Mouse (Mus musculus) lung, postnatal 0 days (tissue): ENCODE results near the gene Zfp799. TPM values are rescaled to one million over a fixed set of nuclear protein-coding genes. Genes with fewer than 3 reads are reported as not detected.

Experiments used
- ATAC-seq: fragments of 200-750 bp; cut with Nextera tagmentation; 2 replicates; pipeline ENCODE4 v1.8.0; 2017; ENCODE audit warnings: moderate library complexity
- DNase-seq: peaks from one replicate; pipeline ENCODE4 v3.0.0-alpha.2; 2016; ENCODE audit warnings: low spot score
- H3K27ac ChIP-seq: fragments of 300-500 bp; sonication (generic); 2 replicates; pipeline ENCODE4 v1.5.1; 2014; ENCODE audit warnings: antibody characterized with exemption, mild to moderate bottlenecking, low read length, mixed read lengths
- H3K27me3 ChIP-seq: fragments of 300-500 bp; sonication (generic); replicated peaks from 2 replicates; pipeline ENCODE4 v1.6.1; 2014; ENCODE audit warnings: low read length, mixed read lengths; ENCODE audit not compliant: insufficient read depth
- H3K36me3 ChIP-seq: fragments of 300-500 bp; sonication (generic); 2 replicates; pipeline ENCODE4 v1.6.1; 2014; ENCODE audit warnings: low read length, mixed read lengths; ENCODE audit not compliant: insufficient read depth
- H3K4me1 ChIP-seq: fragments of 300-500 bp; sonication (generic); 2 replicates; pipeline ENCODE4 v1.6.1; 2014; ENCODE audit warnings: antibody characterized with exemption, low read depth, low read length, mixed read lengths; ENCODE audit not compliant: insufficient read depth
- H3K4me2 ChIP-seq: fragments of 300-500 bp; sonication (generic); replicated peaks from 2 replicates; pipeline ENCODE4 v1.6.1; 2014; ENCODE audit warnings: low read depth, mild to moderate bottlenecking, low read length, moderate library complexity, mixed read lengths
- H3K4me3 ChIP-seq: fragments of 300-500 bp; sonication (generic); 2 replicates; pipeline ENCODE4 v1.5.1; 2014; ENCODE audit warnings: low read depth, low read length
- H3K9ac ChIP-seq: fragments of 300-500 bp; sonication (generic); replicated peaks from 2 replicates; pipeline ENCODE4 v1.6.1; 2014; ENCODE audit warnings: low read depth, mild to moderate bottlenecking
- H3K9me3 ChIP-seq: fragments of 300-500 bp; sonication (generic); 2 replicates; pipeline ENCODE4 v1.6.1; 2016; ENCODE audit warnings: low read length, mixed read lengths
- CTCF ChIP-seq: IDR thresholded peaks from 2 replicates; pipeline ENCODE4 v1.5.1; 2016; ENCODE audit warnings: antibody characterized with exemption, mild to moderate bottlenecking
- EP300 ChIP-seq: IDR thresholded peaks from 2 replicates; pipeline ENCODE4 v1.6.1; 2016; ENCODE audit warnings: antibody characterized with exemption, mild to moderate bottlenecking, control low read depth
- WGBS: fragments of 180-500 bp; shearing (Covaris S2); extraction: QIAGEN DNeasy Blood & Tissue Kit; methylation state at CpG from one replicate; pipeline ENCODE4 v1.1.7; 2014; 5-methylcytosine and 5-hydroxymethylcytosine counted together
- polyA plus RNA-seq: library from polyadenylated mRNA; unstranded; fragments of >200 nt; fragmentation: Nextera tagmentation; extraction: Ambion mirVana; gene quantifications from 2 replicates; pipeline ENCODE4 v1.2.1, GENCODE M21; 2015

The Zfp799 gene
- polyA plus RNA-seq, 1 experiment from 2014 or later = 5.6 TPM

DNA sequence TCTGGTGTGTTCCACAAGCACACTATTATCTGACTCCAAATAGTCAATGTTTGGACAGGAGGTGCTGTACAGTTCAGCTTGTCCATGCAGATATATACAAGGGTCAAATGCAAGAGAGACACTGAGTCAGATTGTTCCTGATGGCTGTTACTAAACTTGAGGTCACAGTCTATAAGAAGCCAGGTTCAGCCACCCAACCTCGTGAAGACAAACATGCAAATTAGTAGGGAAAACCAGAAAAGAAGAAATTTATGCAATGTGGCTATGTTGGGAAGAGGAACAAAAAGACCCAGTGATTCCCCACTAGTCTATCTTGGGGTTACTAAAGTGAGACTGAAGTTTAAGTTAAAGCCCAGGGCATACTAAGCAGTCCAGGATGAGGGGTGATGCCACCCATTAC, 19.4 kb downstream of the Zfp799 start:
- WGBS = 17% methylated on average over 1 of the region's 1 CpGs
- Histone ChIP-seq H3K4me2 (no peak overlapping the region), H3K9me3 (no peaks in the 10 kb centered on the region), H3K9ac (no peak overlapping the region), H3K4me3 (no peak overlapping the region), H3K36me3 (no peaks in the 10 kb centered on the region), H3K27ac (no peak overlapping the region), H3K4me1 (no peaks in the 10 kb centered on the region), H3K27me3 (no peaks in the 10 kb centered on the region)
- TF ChIP-seq EP300 (no peak), CTCF (no peak)
- DNase-seq = no peak
- no peak for ATAC-seq

DNA sequence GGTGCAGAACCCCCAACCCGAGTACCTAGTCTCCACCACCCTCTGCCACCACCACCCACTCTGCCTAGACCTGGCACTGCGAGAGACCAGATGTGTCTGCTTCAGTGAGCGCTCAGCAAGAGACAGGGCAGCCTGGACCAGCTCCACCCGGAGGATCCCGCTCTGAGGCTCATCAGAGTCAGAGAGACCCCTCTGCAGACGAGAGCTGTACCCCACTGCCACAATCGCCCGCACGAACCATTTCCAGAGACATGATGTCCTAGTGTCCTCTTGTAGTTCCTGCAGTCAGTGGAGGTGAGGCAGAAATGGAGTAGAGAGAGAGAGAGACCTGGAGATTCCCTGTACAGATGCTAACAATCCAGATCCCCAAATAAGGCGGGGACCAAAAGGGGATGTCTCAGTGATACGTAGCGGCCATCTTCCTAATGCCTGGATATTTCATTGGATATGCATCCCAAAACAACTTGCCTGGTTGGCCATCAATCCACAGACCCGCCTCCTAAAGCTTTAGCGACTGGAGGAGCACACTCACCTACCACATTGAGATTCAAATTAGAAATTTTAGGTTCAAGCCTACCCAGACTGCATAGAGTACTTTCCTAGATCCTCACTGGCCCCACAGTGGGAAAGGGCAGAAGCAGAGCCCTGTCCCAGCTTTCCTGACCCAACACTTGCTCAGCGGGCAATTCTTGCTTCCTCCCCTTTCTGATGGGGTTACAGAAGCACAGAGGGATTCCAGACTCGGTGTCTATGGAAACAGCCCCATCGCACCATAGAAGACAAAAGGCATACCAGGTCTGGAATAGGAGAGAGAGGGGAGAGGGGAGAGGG, 20.3 kb downstream of the Zfp799 start, which contains the start of gene Zfp811:
TSS of gene Zfp811 (minus strand) at position 388 of the 831 bp plus-strand sequence.
- no peaks in the 10 kb centered on the region for H3K36me3 ChIP-seq
- no peak for TF ChIP-seq CTCF
- TF ChIP-seq EP300 = no peak
- ATAC-seq = peak; percentile 76
- peak within 1 kb of the TSS; percentile 28; the same call in 1 of the 2 replicates for H3K4me3 ChIP-seq
- peak within 1 kb of the TSS; percentile 55 for H3K4me2 ChIP-seq
- peak; percentile 37 for DNase-seq
- WGBS = 2% methylated on average over 17 of the region's 17 CpGs
- H3K27me3 ChIP-seq = no peaks in the 10 kb centered on the region
- H3K9me3 ChIP-seq = no peaks in the 10 kb centered on the region
- H3K27ac ChIP-seq = no peak within 1 kb of the TSS
- no peaks in the 10 kb centered on the region for H3K4me1 ChIP-seq
- no peak within 1 kb of the TSS for H3K9ac ChIP-seq

DNA sequence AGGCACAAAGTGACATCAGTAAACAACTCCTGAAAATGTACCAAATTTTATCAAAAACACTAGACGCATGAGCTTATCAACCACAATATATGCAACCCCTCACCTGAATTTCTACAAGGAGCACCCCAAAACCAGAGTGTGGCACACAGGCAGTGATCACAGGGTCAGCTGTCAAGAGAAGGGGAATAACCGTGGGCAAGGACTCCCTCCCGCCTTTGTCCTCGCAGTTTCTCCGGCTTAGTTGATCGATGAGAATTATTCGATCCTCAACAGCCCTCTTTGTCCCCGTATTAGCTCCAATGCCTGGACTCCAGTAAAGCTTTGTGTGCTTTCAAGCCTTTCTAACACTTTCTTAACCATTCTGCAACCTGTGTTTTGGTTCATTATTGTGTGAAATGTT, 21.1 kb downstream of the Zfp799 start:
- DNase-seq = no peak
- Histone ChIP-seq H3K36me3 (no peaks in the 10 kb centered on the region), H3K27ac (no peak overlapping the region), H3K27me3 (no peaks in the 10 kb centered on the region), H3K9ac (no peak overlapping the region), H3K4me2 (peak overlapping the region; percentile 55; the same call in 1 of the 2 replicates), H3K4me1 (no peaks in the 10 kb centered on the region), H3K4me3 (no peak overlapping the region; the same call in 1 of the 2 replicates), H3K9me3 (no peaks in the 10 kb centered on the region)
- 7% methylated on average over 8 of the region's 8 CpGs for WGBS
- no peak for ATAC-seq
- TF ChIP-seq EP300 = no peak
- no peak for TF ChIP-seq CTCF

DNA sequence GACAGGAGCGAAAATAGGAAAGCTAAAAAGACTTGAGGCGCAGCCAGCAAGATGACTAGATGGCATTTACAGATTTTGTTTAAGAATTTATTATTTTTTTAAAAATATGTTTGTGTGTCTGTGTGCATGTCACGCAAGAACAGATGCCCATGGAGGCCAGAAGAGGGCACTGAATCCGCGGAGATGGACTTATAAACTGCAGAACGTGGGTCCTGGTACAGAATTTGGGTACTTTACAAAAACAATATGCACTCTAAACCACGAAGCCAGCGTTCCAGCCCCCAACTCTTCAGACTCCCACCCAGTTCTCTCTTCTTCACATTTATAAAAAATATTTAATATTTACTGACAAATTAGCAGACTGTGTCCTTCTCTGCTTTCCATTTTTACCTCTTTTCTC, 40.8 kb downstream of the Zfp799 start:
- ATAC-seq (no peak), DNase-seq (no peak)
- no peak overlapping the region for H3K4me3 ChIP-seq
- 75% methylated on average over 8 of the region's 8 CpGs for WGBS
- no peaks in the 10 kb centered on the region for H3K36me3 ChIP-seq
- peaks cover 7% of the 10 kb centered on the region; the same call in 1 of the 2 replicates for H3K4me1 ChIP-seq
- H3K9ac ChIP-seq = no peak overlapping the region
- H3K27me3 ChIP-seq = no peaks in the 10 kb centered on the region
- H3K9me3 ChIP-seq = no peaks in the 10 kb centered on the region
- H3K4me2 ChIP-seq = no peak overlapping the region
- no peak overlapping the region for H3K27ac ChIP-seq
- TF ChIP-seq EP300 = no peak
- TF ChIP-seq CTCF = no peak

DNA sequence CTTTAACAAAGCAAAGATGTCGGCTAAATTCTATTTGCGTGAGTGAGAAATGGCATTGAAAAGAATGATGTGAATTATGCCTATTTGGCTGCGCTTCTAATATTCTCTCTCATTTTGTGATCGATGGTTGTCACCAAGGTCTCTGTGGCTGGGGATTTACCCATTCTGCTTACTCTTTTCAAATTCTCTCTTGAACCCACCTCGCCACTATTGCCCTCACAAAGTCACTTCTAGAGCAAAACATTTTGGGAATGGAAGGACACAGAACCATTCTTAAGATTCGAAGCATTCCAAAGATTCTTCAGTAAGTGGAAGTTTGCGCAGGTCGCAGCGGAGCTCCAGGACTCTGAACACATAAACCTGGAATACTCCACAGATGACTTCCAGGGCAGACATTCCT, 41.5 kb downstream of the Zfp799 start:
- H3K36me3 ChIP-seq = no peaks in the 10 kb centered on the region
- H3K4me3 ChIP-seq = peak overlapping the region; percentile 71
- no peaks in the 10 kb centered on the region for H3K9me3 ChIP-seq
- TF ChIP-seq CTCF (no peak), EP300 (no peak)
- H3K9ac ChIP-seq = no peak overlapping the region
- peak overlapping the region; percentile 62 for H3K4me2 ChIP-seq
- DNase-seq (no peak), ATAC-seq (no peak)
- WGBS = 4% methylated on average over 9 of the region's 9 CpGs
- no peak overlapping the region for H3K27ac ChIP-seq
- no peaks in the 10 kb centered on the region for H3K27me3 ChIP-seq
- H3K4me1 ChIP-seq = peaks cover 7% of the 10 kb centered on the region; the same call in 1 of the 2 replicates

DNA sequence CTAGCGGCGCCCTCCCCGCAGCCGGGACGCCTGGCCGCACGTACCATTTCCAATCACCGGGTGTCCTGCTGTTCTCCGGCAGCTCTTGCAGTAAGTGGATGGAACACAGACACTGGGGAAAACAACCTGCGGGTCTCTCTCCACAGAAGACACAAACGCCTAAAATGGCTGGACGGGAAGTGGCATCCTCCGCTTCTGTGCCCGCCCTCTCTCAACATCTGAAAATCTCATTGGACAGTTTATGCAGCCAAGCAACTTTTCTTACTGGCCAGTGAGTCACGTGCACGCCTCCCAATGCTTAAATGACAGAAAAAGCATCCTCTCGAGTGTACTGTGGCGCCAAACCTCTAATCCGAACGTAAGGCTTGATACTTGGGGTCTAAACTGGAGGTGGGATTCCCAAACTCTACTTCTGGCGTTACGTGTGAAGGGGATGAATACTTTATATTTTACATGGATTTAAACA, 41.9 kb downstream of the Zfp799 start, which contains the start of gene Zfp871:
TSS of gene Zfp871 (minus strand) at position 194 of the 466 bp plus-strand sequence.
- WGBS = under 1% methylated on average over 22 of the region's 22 CpGs
- Histone ChIP-seq H3K4me3 (peak within 1 kb of the TSS; percentile 71), H3K36me3 (no peaks in the 10 kb centered on the region), H3K4me2 (peak within 1 kb of the TSS; percentile 62), H3K9ac (peak within 1 kb of the TSS; percentile 88), H3K27ac (peak within 1 kb of the TSS; percentile 95), H3K4me1 (peaks cover 7% of the 10 kb centered on the region; the same call in 1 of the 2 replicates), H3K9me3 (no peaks in the 10 kb centered on the region), H3K27me3 (no peaks in the 10 kb centered on the region)
- ATAC-seq (peak; percentile 99), DNase-seq (peak; percentile 97)
- TF ChIP-seq CTCF (no peak), EP300 (no peak)
